Mouse (Mus musculus) intestine, embryonic 15.5 days (tissue): ENCODE data around the gene Gdf3. TPM values are rescaled to one million over a fixed set of nuclear protein-coding genes. Genes with fewer than 3 reads are reported as not detected.

Source experiments
- polyA plus RNA-seq: library from polyadenylated mRNA; unstranded; fragments of >200 nt; fragmentation: Nextera tagmentation; extraction: Ambion mirVana; gene quantifications from 2 replicates; pipeline ENCODE4 v1.2.1, GENCODE M21; 2015

The Gdf3 gene
- polyA plus RNA-seq, 1 experiment from 2014 or later: 0.10 TPM

Other genes with a start within 250 kb of the Gdf3 start
- 6.4 and 6.9 TPM in 2 replicates for gene Rimklb, start 111.3 kb downstream of the Gdf3 start, polyA plus RNA-seq
- 8.8 and 9.9 TPM in 2 replicates for gene Mfap5, start 104.2 kb downstream of the Gdf3 start, polyA plus RNA-seq
- not detected in 2 replicates for gene Aicda, start 56.3 kb downstream of the Gdf3 start, polyA plus RNA-seq
- gene Apobec1, start 7.6 kb downstream of the Gdf3 start, polyA plus RNA-seq: 6.3 and 7.6 TPM in 2 replicates
- gene Dppa3, start 16.3 kb upstream of the Gdf3 start, polyA plus RNA-seq: not detected in 2 replicates
- gene Nanog, start 97.4 kb upstream of the Gdf3 start, polyA plus RNA-seq: 0.20 and 0.21 TPM in 2 replicates
- 11.3 and 13.4 TPM in 2 replicates for gene Slc2a3, start 191.6 kb upstream of the Gdf3 start, polyA plus RNA-seq
- 3.9 and 4.5 TPM in 2 replicates for gene Foxj2, start 209.8 kb upstream of the Gdf3 start, polyA plus RNA-seq
- 2.5 TPM in 2 replicates for gene C3ar1, start 246.1 kb upstream of the Gdf3 start, polyA plus RNA-seq